ENCODE assay signal across 22 mouse cellular contexts in genomic region chr4:117974719-117975118, GRCm38 (mm10). TPM values are rescaled to one million over a fixed set of nuclear protein-coding genes. Genes with fewer than 3 reads are reported as not detected.
DNase-seq lines count a peak whose midpoint lies in the region; ATAC-seq lines count a peak whose summit lies in the region.
"Had no signal": no experiment of that assay in that cellular context is flagged by ENCODE, and none has a peak within 500 bp of the region (broad histone marks: within the 10 kb centered on the region; RNA-seq: fewer than 3 reads in every experiment).

No protein-coding gene starts in this region.

- 45% methylated on average over 5 of the region's 5 CpGs for WGBS in lung, embryonic 16.5 days
- WGBS in intestine, embryonic 16.5 days = 66% methylated on average over 5 of the region's 5 CpGs
- WGBS in hindbrain, embryonic 14.5 days = 79% methylated on average over 5 of the region's 5 CpGs
- 57% methylated on average over 5 of the region's 5 CpGs for WGBS in forebrain, embryonic 16.5 days

- no peaks in the 10 kb centered on the region for H3K9me3 ChIP-seq in lung, embryonic 16.5 days (ENCODE audit: control insufficient read depth, low read length)
- H3K9me3 ChIP-seq in intestine, embryonic 16.5 days (ENCODE audit: control insufficient read depth, low read length) = no peaks in the 10 kb centered on the region
- no peaks in the 10 kb centered on the region for H3K9me3 ChIP-seq in hindbrain, embryonic 14.5 days (ENCODE audit: control insufficient read depth, low read length)
- no peaks in the 10 kb centered on the region for H3K9me3 ChIP-seq in forebrain, embryonic 16.5 days (ENCODE audit: control insufficient read depth, low read length)
- H3K9me3 ChIP-seq: embryonic facial prominence, embryonic 13.5 days; heart, embryonic 13.5 days; liver, embryonic 12.5 days; neural tube, embryonic 12.5 days had no signal

- no peaks in the 10 kb centered on the region for H3K36me3 ChIP-seq in lung, embryonic 16.5 days (ENCODE audit: control insufficient read depth, insufficient read depth, low read length)
- no peaks in the 10 kb centered on the region for H3K36me3 ChIP-seq in intestine, embryonic 16.5 days (ENCODE audit: control insufficient read depth, insufficient read depth, low read length)
- H3K36me3 ChIP-seq in hindbrain, embryonic 14.5 days (replicated peaks; ENCODE audit: control insufficient read depth, insufficient read depth) = no peaks in the 10 kb centered on the region
- no peaks in the 10 kb centered on the region for H3K36me3 ChIP-seq in forebrain, embryonic 16.5 days (ENCODE audit: control insufficient read depth, insufficient read depth)
- H3K36me3 ChIP-seq: embryonic facial prominence, embryonic 13.5 days; heart, embryonic 13.5 days; liver, embryonic 12.5 days; neural tube, embryonic 12.5 days had no signal

- H3K4me2 ChIP-seq in lung, embryonic 16.5 days (ENCODE audit: low read depth, low read length) = no peak overlapping the region
- no peak overlapping the region for H3K4me2 ChIP-seq in intestine, embryonic 16.5 days (ENCODE audit: low read depth, low read length)
- no peak overlapping the region for H3K4me2 ChIP-seq in hindbrain, embryonic 14.5 days (replicated peaks)
- no peak overlapping the region for H3K4me2 ChIP-seq in forebrain, embryonic 16.5 days (ENCODE audit: low read length)
- H3K4me2 ChIP-seq: embryonic facial prominence, embryonic 13.5 days; heart, embryonic 13.5 days; liver, embryonic 12.5 days; midbrain, embryonic 11.5 days; neural tube, embryonic 12.5 days had no signal

- no peak overlapping the region for H3K9ac ChIP-seq in lung, embryonic 16.5 days (ENCODE audit: low read length)
- no peak overlapping the region for H3K9ac ChIP-seq in intestine, embryonic 16.5 days (ENCODE audit: low read depth, low read length)
- no peak overlapping the region for H3K9ac ChIP-seq in hindbrain, embryonic 14.5 days
- H3K9ac ChIP-seq in forebrain, embryonic 16.5 days (replicated peaks; ENCODE audit: low read depth, low read length) = no peak overlapping the region
- H3K9ac ChIP-seq: embryonic facial prominence, embryonic 13.5 days; heart, embryonic 13.5 days; liver, embryonic 12.5 days; neural tube, embryonic 12.5 days had no signal

- H3K27me3 ChIP-seq in lung, embryonic 16.5 days (ENCODE audit: control insufficient read depth, insufficient read depth, low read depth, low read length) = no peaks in the 10 kb centered on the region
- H3K27me3 ChIP-seq in intestine, embryonic 16.5 days (replicated peaks; ENCODE audit: control insufficient read depth, insufficient read depth, low read length) = no peaks in the 10 kb centered on the region
- no peaks in the 10 kb centered on the region for H3K27me3 ChIP-seq in hindbrain, embryonic 14.5 days (ENCODE audit: control insufficient read depth, insufficient read depth, low read length)
- no peaks in the 10 kb centered on the region for H3K27me3 ChIP-seq in forebrain, embryonic 16.5 days (replicated peaks; ENCODE audit: control insufficient read depth, insufficient read depth, low read length)
- H3K27me3 ChIP-seq: CH12.LX; embryonic facial prominence, embryonic 13.5 days; heart, embryonic 13.5 days; neural tube, embryonic 12.5 days had no signal

- H3K4me3 ChIP-seq in lung, embryonic 16.5 days (ENCODE audit: low read length) = no peak overlapping the region
- no peak overlapping the region for H3K4me3 ChIP-seq in intestine, embryonic 16.5 days (ENCODE audit: low read length)
- no peak overlapping the region for H3K4me3 ChIP-seq in hindbrain, embryonic 14.5 days (replicated peaks; ENCODE audit: low read length)
- no peak overlapping the region for H3K4me3 ChIP-seq in forebrain, embryonic 16.5 days (replicated peaks; ENCODE audit: low read length)
- H3K4me3 ChIP-seq: embryonic facial prominence, embryonic 13.5 days; heart, embryonic 13.5 days; liver, embryonic 12.5 days; neural tube, embryonic 12.5 days had no signal

- H3K4me1 ChIP-seq in lung, embryonic 16.5 days (replicated peaks; ENCODE audit: control insufficient read depth, insufficient read depth, low read length) = no peaks in the 10 kb centered on the region
- H3K4me1 ChIP-seq in intestine, embryonic 16.5 days (ENCODE audit: control insufficient read depth, insufficient read depth, low read length) = peaks cover 3% of the 10 kb centered on the region; the same call in 1 of the 2 replicates
- H3K4me1 ChIP-seq in hindbrain, embryonic 14.5 days (replicated peaks; ENCODE audit: control insufficient read depth, insufficient read depth, low read length) = no peaks in the 10 kb centered on the region
- H3K4me1 ChIP-seq in forebrain, embryonic 16.5 days (replicated peaks; ENCODE audit: control insufficient read depth, insufficient read depth, low read length) = no peaks in the 10 kb centered on the region

- H3K27ac ChIP-seq in lung, embryonic 16.5 days (ENCODE audit: low read length) = no peak overlapping the region
- no peak overlapping the region for H3K27ac ChIP-seq in intestine, embryonic 16.5 days (ENCODE audit: low read length)
- H3K27ac ChIP-seq in hindbrain, embryonic 14.5 days = no peak overlapping the region
- H3K27ac ChIP-seq in forebrain, embryonic 16.5 days (ENCODE audit: low read length) = no peak overlapping the region
- H3K27ac ChIP-seq: embryonic facial prominence, embryonic 13.5 days; heart, embryonic 13.5 days; liver, embryonic 12.5 days; macrophage; neural tube, embryonic 12.5 days had no signal

- DNase-seq in lung, postnatal 25 days (ENCODE audit: low spot score) = no peak
- peak; percentile 79 for DNase-seq in NIH3T3 (ENCODE audit: low read depth)
- DNase-seq in right cerebral cortex, postnatal 25 days = peak; percentile 43
- no peak for DNase-seq in hindbrain, embryonic 14.5 days (ENCODE audit: low spot score)
- DNase-seq: adrenal gland, postnatal 25 days; cerebellum, adult 8-10 months; heart, postnatal 36 days; kidney, adult 2 months; kidney, postnatal 36 days; layer of hippocampus, adult 9-11 months; thymus, postnatal 25 days had no signal

- ATAC-seq in lung, embryonic 16.5 days (ENCODE audit: low read depth) = peak; percentile 73; the same call in 1 of the 2 replicates
- ATAC-seq in intestine, embryonic 16.5 days = 0 out of 2 replicates have a peak, but pooled peaks have one; percentile 27
- ATAC-seq in hindbrain, embryonic 14.5 days (ENCODE audit: low FRiP score) = no peak
- no peak for ATAC-seq in forebrain, embryonic 16.5 days
- ATAC-seq: hindbrain, embryonic 16.5 days; liver, embryonic 12.5 days had no signal

RNA-seq across cellular contexts. Expression of gene Artn, which starts 45.2 kb away (rescaled TPM):
- 3.2 and 3.7 TPM in 2 replicates for polyA plus RNA-seq in lung, embryonic 16.5 days (2015; fragmentation: Nextera tagmentation; extraction: Ambion mirVana)
- polyA plus RNA-seq in intestine, embryonic 16.5 days (2015; fragmentation: Nextera tagmentation; extraction: Ambion mirVana) = 3.7 and 5.2 TPM in 2 replicates
- 0.95 and 0.96 TPM in 2 replicates for polyA plus RNA-seq in hindbrain, embryonic 14.5 days (2014; fragmentation: Nextera tagmentation; extraction: Ambion mirVana)
- polyA plus RNA-seq in forebrain, embryonic 16.5 days (2015; fragmentation: Nextera tagmentation; extraction: Ambion mirVana) = 0.11 and 0.48 TPM in 2 replicates
- polyA plus RNA-seq: macrophage had no signal

RNA-seq across cellular contexts. Expression of gene Ipo13, which starts 59.9 kb away (rescaled TPM):
- polyA plus RNA-seq in lung, embryonic 16.5 days (2015; fragmentation: Nextera tagmentation; extraction: Ambion mirVana) = 41.5 and 44.4 TPM in 2 replicates
- 31.1 and 37.4 TPM in 2 replicates for polyA plus RNA-seq in intestine, embryonic 16.5 days (2015; fragmentation: Nextera tagmentation; extraction: Ambion mirVana)
- 55.1 and 56.5 TPM in 2 replicates for polyA plus RNA-seq in hindbrain, embryonic 14.5 days (2014; fragmentation: Nextera tagmentation; extraction: Ambion mirVana)
- 74.3 and 79.9 TPM in 2 replicates for polyA plus RNA-seq in forebrain, embryonic 16.5 days (2015; fragmentation: Nextera tagmentation; extraction: Ambion mirVana)

Comparison
In these comparisons a context has a peak if more than half of its experiments do, and no peak if none do; other contexts are left out.
1. ATAC-seq: peak in lung, embryonic 16.5 days (single experiment) and intestine, embryonic 16.5 days (single experiment); none in hindbrain, embryonic 14.5 days (single experiment) and forebrain, embryonic 16.5 days (single experiment).
2. DNase-seq: peak in NIH3T3 (single experiment) and right cerebral cortex, postnatal 25 days (single experiment); none in lung, postnatal 25 days (single experiment) and hindbrain, embryonic 14.5 days (single experiment).